Mouse (Mus musculus) ES-E14 (cell line): ENCODE measurements at regions not wholly inside any gene's neighbourhood (a gene's known extent, or its start where the extent isn't known, plus 50 kb on each side); places are given as distances from the start of the nearest gene placed in this dataset.
"Not testable (repeated sequence)": the region's sequence is repeated elsewhere in the genome, so short reads cannot be mapped to it uniquely, and the experiment has no call there.

Experiments used
- CHD2 ChIP-seq: IDR thresholded peaks from 2 replicates; pipeline ENCODE4 v1.6.1; 2014; ENCODE audit warnings: mild to moderate bottlenecking, low read depth, low read length, inconsistent platforms
- ZNF384 ChIP-seq: IDR thresholded peaks from 2 replicates; pipeline ENCODE4 v1.6.1; 2012; ENCODE audit warnings: low read depth, low read length, inconsistent platforms

DNA sequence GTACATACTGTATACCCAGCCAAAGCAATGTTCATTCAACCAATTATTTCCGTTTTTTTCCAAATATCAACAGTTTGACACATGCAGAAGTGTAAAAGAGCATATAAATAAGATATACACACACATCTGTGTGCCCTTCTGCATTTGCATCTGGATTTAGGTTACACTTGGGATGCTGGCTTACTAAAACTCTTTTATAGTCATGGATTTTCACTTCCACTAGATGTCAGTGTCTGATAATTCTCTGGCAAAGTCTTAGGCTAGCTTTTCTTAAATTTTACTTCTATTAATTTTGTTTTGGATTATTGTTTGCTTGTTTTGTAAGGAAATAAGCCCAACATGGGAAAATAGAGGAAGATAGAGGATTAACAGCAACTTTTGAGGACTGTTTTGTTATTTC is 452.3 kb downstream of the Gpm6a start:
- TF ChIP-seq ZNF384, CHD2: not testable (repeated sequence)
